Mouse (Mus musculus) natural killer cell, adult 2 months (primary cell): ENCODE results near the gene Ces1a.

Experiments
- DNase-seq, 2 experiments: peaks; one replicate each; pipeline ENCODE4 v3.0.0; 2022; ENCODE audit warnings: low spot score in 2 of 2

Gene Ces1a

GRCm38 (mm10) chr8:93048092-93048491, at the start of gene Ces1a:
Gene Ces1a, minus strand, starts transcription at chr8:93048192.
- no peak for DNase-seq

GRCm38 (mm10) chr8:93095376-93095775, 47.4 kb upstream of the Ces1a start:
- DNase-seq: no peak

GRCm38 (mm10) chr8:93091324-93091723, 43.3 kb upstream of the Ces1a start:
- DNase-seq: no peak

- DNase-seq: no peak
These were observed 40.7 kb upstream of the Ces1a start for GRCm38 (mm10) chr8:93088686-93089122.

GRCm38 (mm10) chr8:93088193-93088592, 40.2 kb upstream of the Ces1a start:
- no peak for DNase-seq

GRCm38 (mm10) chr8:93079887-93080286, 31.9 kb upstream of the Ces1a start, which contains the start of gene Ces1b:
Gene Ces1b, minus strand, starts transcription at chr8:93080017.
- DNase-seq: no peak

- no peak for DNase-seq
These were observed 27.3 kb upstream of the Ces1a start for GRCm38 (mm10) chr8:93075251-93075650.

- no peak for DNase-seq
These were observed 15.6 kb upstream of the Ces1a start for GRCm38 (mm10) chr8:93063416-93064117.

- no peak for DNase-seq
These were observed 11.2 kb upstream of the Ces1a start for GRCm38 (mm10) chr8:93059185-93059584.

- DNase-seq: no peak
These were observed 7.2 kb upstream of the Ces1a start for GRCm38 (mm10) chr8:93055238-93055637.

- no peak for DNase-seq
These were observed 771 bp upstream of the Ces1a start for GRCm38 (mm10) chr8:93048510-93049416.

- no peak for DNase-seq
These were observed 4.9 kb downstream of the Ces1a start for GRCm38 (mm10) chr8:93043083-93043482.

- DNase-seq: no peak
These were observed 7.0 kb downstream of the Ces1a start for GRCm38 (mm10) chr8:93040776-93041567.

GRCm38 (mm10) chr8:93040256-93040655, 7.7 kb downstream of the Ces1a start:
- DNase-seq: no peak

GRCm38 (mm10) chr8:93038831-93039230, 9.2 kb downstream of the Ces1a start:
- no peak for DNase-seq

GRCm38 (mm10) chr8:93030664-93031063, 17.3 kb downstream of the Ces1a start:
- no peak for DNase-seq

GRCm38 (mm10) chr8:93021738-93022137, 26.3 kb downstream of the Ces1a start:
- no peak for DNase-seq

- DNase-seq: no peak
These were observed 33.7 kb downstream of the Ces1a start for GRCm38 (mm10) chr8:93014300-93014699.

GRCm38 (mm10) chr8:93012226-93012625, 35.8 kb downstream of the Ces1a start:
- no peak for DNase-seq

GRCm38 (mm10) chr8:93011439-93011838, 36.6 kb downstream of the Ces1a start:
- peak; percentile 20 to 39 for DNase-seq

GRCm38 (mm10) chr8:93010286-93010685, 37.7 kb downstream of the Ces1a start:
- DNase-seq: no peak

GRCm38 (mm10) chr8:92998600-92998999, 49.4 kb downstream of the Ces1a start:
- DNase-seq: peak in 1 of 2 experiments; percentile 8
